Mouse (Mus musculus) layer of hippocampus, adult 18-20 months (tissue): ENCODE data around the gene Map3k4. TPM values are rescaled to one million over a fixed set of nuclear protein-coding genes. Genes with fewer than 3 reads are reported as not detected.

Experiments
- DNase-seq, 2 experiments: peaks; one replicate each; pipeline ENCODE4 v3.0.0; 2022; ENCODE audit warnings: low spot score in 2 of 2
- total RNA-seq, 2 experiments: library from RNA; stranded (reverse); gene quantifications; 2 replicates each; pipeline ENCODE4 v1.2.3; 2021

Map3k4 gene
- total RNA-seq, 2 experiments from 2014 or later, result 64.3 to 65.9 TPM

DNA sequence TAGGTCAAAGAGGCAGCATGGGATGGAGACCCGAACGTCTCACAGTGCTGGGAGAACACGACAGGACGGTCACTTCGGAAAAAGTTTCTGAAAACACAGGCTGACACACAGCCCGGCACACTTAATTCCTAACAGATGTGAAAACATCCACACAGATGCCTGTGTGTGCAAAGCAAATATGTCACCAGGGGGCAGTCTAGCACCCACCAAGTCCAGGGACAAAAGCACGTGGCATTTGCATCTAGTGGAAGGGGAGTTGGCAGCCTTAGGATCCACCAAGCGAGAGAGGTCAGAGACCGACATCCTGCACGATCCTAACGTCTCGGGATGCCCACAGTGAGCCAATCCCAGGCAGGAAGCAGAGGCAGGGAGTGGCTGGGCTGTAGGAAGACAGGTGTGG, 92.0 kb downstream of the Map3k4 start:
- peak in 1 of 2 experiments; percentile 58 for DNase-seq

DNA sequence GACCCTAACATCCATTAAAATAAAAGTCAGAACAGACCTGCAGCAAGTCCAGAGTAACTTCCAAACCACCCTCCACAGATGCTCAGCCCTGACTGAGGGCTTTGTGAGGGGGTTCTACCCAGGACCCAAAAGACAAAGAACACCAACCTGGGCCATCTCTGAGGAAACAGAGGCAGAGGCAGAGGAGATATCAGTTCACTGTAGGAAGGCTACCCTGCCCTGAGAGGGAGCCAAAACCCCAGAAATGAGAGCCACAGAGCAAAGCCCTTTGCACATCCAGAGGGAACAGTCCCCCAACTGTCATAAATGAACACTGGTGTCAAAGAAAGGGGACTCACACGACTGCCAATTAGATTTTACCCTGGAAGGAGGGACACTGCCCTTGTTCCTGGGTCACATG, 93.4 kb downstream of the Map3k4 start:
- no peak for DNase-seq

DNA sequence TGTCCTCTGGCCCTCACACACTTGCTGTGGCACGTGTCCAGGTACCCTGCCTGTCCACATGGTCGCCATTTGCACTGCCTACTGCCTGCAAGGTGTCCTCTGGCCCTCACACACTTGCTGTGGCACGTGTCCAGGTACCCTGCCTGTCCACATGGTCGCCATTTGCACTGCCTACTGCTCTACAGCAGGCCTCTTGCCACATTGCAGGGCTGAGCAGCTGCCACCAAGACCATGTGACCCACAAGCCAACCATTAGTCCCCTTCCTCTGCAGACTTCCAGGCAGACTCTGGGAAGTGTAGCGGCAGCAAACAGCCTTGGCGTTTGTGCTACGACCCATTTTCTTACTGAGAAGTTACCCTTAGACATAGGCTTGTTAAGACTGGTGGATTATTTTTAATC, 94.0 kb downstream of the Map3k4 start:
- peak in 1 of 2 experiments; percentile 53 for DNase-seq

DNA sequence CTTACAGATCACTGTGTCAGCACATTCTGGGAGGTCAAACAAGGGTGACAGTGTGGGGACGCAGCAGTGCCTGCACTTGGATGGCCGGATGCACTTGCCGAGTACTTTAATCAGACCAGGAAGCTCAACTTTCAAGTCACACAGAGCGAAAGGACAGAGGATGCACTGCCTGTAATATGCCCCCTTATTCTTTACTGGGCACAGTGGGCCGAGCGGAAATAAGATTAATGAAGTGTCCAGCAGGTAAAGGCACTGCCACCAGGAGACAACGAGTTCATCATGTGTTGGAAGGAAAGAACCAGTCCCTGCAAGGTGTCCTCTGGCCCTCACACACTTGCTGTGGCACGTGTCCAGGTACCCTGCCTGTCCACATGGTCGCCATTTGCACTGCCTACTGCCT, 94.5 kb downstream of the Map3k4 start:
- DNase-seq, result no peak

- no peak for DNase-seq
Observed at GRCm38 (mm10) chr17:12223682-12224081, 94.9 kb downstream of the Map3k4 start.

DNA sequence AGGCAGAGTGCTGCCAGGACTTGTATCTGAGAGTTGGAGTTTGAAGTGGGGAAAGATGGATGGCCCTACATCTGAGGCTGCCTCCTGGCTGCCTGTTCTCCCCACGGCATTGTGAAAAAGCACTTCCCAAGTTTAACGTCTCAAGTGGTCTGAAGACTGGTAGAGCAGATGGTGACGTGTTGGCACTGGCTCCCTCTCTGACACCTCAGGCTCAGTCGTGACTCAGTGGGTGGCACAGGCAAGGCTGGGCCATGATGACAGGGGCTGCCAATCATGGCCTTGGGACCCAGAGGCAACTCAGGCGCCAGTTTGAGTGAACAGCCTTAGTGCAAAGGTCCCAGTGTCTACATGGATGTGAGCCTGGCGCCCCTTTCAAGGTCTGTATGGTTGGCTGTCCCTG, 96.7 kb downstream of the Map3k4 start:
- DNase-seq, result peak in 1 of 2 experiments; percentile 57

- peak in 1 of 2 experiments; percentile 17 for DNase-seq
Observed at GRCm38 (mm10) chr17:12216224-12216623, 102.4 kb downstream of the Map3k4 start.

GRCm38 (mm10) chr17:12213430-12213829, 105.2 kb downstream of the Map3k4 start:
- DNase-seq, result no peak

DNA sequence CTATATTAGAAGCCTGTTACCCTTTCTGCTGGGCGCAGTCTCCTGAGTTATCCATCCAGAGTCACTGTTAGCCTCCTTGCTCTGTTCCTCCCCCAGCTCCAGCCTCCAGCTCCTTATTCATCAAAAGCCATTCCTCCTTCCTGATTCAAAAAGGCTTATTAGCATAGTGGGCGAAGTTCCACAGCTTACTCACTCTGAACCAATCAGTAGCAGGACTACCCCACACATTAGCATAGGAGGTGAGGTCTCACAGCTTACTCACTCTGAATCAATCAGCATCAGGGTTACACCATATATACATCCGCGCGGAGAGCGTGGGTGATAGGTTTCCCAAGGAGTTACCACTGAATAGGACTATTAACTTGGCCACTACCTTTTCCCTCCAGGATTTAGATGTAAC, 106.3 kb downstream of the Map3k4 start:
- peak in 1 of 2 experiments; percentile 55 for DNase-seq

DNA sequence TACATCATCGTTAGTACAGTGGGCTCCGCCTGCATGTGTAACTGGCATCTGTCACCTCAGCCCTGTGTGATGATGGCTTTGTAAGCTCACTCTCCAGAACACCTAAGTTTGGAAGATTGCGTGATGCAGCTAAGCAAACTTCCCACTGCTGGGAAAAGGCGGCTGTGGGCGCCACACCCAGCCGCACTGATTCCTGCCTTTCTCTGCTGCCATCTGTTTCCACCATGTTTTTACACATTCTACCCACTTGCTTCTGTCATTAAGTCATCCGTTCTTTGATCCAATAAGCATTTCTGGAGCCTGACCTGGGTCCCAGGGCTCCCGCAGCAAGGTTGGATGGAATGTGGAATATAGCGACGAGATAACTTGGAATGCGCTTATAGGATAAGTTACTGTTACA, 106.7 kb downstream of the Map3k4 start:
- DNase-seq, result peak in 1 of 2 experiments; percentile 64

DNA sequence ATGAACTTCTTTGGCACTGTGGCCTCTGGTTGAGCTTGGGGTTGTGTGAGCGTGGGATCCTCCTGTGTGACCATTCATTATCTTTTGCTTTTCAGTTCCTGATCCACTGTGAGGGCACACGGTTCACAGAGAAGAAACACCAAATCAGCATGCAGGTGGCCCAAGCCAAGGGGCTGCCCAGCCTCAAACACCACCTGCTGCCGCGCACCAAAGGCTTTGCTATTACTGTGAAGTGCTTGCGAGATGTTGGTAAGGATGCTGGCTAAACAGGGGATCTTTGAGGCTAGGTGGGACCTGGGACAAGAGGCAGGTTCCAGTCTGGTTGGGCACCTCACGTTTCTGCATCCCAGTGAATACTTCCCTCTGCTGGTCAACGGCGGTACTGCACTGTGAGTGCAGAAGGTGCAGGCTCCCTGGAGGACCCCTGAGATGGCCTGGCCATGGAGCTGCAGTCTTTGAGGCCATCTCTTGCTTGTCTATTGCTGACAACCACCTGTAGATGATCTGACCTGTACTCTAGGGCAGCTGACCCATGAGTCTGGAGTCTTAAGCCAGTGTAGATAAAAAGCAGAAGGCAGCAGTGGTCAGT, 108.0 kb downstream of the Map3k4 start:
- DNase-seq, result peak; percentile 75 to 91

GRCm38 (mm10) chr17:12209481-12209880, 109.1 kb downstream of the Map3k4 start:
- DNase-seq, result no peak

DNA sequence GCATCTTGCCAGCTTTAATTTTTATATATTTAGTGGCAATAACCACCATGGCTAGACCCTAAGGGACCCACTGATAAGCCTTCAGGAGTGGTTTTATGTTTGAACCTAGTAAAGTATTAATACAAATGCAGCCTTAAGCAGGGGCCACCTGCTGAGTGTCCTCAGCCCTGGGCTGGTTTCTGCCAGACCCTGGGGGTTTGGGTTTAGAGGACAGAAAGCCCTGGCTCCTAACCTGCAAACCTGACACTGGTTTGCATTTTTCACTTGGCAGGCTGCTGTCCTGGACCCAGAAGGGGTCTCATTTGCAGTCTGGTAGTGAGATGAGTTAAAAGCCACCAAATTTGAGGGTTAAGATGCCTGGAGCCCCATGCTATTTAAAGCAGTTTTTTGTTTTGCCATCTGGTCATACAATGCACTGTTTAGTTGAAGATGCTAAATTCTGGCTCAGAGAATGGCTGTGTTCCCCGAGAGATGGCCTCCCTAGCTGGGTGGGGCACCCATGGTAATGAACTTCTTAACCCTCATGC, 111.5 kb downstream of the Map3k4 start:
- no peak for DNase-seq

DNA sequence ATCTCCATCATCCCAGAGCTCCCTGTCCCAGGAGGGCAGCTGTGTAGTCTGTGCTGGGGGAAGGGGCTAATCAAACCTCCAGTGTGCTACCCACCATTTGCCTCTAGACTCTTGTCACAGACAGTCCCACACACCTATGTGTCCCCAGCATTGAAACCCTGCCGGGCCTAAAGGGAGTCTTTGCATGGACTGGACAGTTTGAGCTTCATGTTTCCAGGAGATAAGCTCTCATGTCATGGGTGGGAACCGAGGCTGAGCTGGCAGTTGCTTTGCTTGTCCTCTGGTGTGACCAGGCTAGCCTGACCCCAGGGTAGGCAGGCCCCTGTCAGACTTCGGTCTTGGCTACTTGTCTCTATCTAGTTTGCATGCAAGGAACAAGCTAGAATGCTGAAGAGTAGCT, 112.3 kb downstream of the Map3k4 start:
- no peak for DNase-seq

- DNase-seq, result no peak
Observed at GRCm38 (mm10) chr17:12205694-12206075, 112.9 kb downstream of the Map3k4 start.

DNA sequence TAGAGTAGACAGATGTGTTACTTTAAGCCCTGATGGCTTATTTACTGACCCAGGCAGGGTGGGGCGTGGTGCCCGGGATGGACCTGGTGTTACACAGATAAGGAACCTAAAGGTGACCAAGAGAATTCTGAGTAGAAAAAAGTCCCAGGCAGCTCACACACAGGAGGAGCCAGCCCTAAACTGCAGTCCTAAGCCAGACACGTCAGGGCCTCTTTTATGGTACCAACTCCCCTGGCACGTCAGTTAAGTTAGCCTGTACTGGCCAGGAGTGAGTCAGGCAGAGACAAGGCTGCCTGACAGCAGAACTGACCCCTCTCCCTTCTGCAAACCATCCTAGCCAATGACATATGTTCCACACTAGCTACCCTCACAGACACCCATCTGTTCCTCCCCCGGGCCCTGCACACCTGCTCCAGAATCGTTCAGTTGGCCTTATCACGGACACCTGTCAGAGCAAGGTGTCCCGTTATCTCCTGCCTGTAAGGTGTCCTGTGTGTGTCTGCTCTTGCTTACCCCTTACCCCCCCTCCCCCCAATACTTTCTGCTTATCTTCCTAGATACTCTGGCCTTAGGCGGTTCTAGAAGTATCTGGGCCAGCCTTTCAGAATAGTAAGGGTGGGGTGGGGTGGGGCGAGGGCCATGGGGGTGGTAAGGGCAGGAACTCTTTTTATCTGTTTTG, 113.4 kb downstream of the Map3k4 start:
- DNase-seq, result no peak

- DNase-seq, result no peak
Observed at GRCm38 (mm10) chr17:12204689-12205014, 113.9 kb downstream of the Map3k4 start.

DNA sequence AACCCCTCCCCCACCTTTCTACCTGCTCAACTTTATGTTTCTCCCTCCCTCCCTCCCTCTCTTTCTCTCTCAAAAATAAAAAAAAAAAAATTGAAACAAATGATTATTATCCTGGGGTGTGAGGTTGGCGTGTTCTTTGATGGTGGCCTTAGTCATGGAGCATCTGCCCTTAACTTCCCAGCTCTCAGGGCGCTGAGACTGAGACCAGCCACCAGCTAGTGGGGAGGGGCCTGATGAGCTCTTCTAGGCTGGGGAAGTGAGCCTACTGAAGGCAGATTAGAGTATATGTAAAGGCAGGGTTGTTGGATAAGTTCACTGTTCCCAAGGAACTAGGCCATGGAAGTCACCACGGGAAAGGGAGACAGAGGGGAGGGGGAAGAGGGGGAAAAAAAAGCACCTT, 114.3 kb downstream of the Map3k4 start:
- DNase-seq, result no peak

- peak in 1 of 2 experiments; percentile 67 for DNase-seq
Observed at GRCm38 (mm10) chr17:12203414-12203897, 115.1 kb downstream of the Map3k4 start.

DNA sequence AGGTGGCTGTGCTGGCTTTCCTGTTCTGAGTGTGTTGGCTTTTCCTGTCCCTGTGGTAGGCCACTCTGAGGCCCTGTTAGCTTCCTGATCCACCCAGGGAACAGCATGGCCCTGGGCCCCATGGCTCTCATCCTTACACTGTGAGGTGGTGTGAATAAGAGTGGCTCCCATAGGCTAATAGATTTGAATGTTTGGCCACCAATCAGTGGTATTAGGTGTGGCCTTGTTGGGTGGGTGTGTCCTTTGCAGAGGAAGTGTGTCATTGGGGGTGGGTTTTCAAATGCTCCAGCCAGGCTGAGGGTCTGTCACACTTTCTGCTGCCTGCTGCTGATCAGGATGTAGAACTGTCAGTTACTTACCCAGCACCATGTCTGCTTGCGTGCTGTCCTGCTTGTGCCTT, 117.5 kb downstream of the Map3k4 start:
- DNase-seq, result no peak

GRCm38 (mm10) chr17:12199933-12200332, 118.7 kb downstream of the Map3k4 start:
- no peak for DNase-seq

DNA sequence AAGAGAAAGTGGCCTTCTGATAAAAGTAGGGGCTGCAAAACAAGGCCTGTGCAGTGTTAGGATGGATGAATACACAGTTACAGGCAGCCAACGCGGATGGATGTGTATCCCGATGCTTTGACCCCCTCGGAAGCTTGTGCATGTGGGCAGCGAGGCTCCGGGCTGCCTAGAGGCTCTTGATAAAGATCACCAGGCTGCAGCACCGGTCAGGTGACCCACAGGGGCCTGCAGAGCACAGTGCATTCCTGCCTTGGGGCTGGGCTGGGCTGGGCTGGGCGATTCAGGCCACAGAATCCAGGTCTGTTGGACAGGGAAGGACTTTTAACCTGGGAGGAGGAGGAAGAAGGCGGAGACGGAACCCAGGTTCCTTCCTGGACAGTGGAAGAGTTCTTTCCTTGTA, 123.0 kb downstream of the Map3k4 start:
- DNase-seq, result no peak

GRCm38 (mm10) chr17:12195137-12195536, 123.5 kb downstream of the Map3k4 start:
- DNase-seq, result no peak
